Mouse (Mus musculus) liver, postnatal 0 days (tissue): ENCODE results near the gene Sorbs1. TPM values are rescaled to one million over a fixed set of nuclear protein-coding genes. Genes with fewer than 3 reads are reported as not detected.

ENCODE experiments used
- ATAC-seq: fragments of 200-750 bp; cut with Nextera tagmentation; 2 replicates; pipeline ENCODE4 v1.8.0; 2017; ENCODE audit warnings: mild to moderate bottlenecking, moderate library complexity
- DNase-seq: peaks from one replicate; pipeline ENCODE4 v3.0.0-alpha.2; 2016
- H3K27ac ChIP-seq: fragments of 300-500 bp; sonication (generic); 2 replicates; pipeline ENCODE4 v1.5.1; 2014; ENCODE audit warnings: antibody characterized with exemption, moderate library complexity, mild to moderate bottlenecking, low read depth
- H3K27me3 ChIP-seq: fragments of 300-500 bp; sonication (generic); 2 replicates; pipeline ENCODE4 v1.6.1; 2014; ENCODE audit warnings: low read length, control low read depth, mixed read lengths; ENCODE audit not compliant: insufficient read depth
- H3K36me3 ChIP-seq: fragments of 300-500 bp; sonication (generic); replicated peaks from 2 replicates; pipeline ENCODE4 v1.6.1; 2014; ENCODE audit warnings: mild to moderate bottlenecking, control low read depth, low read length, moderate library complexity, mixed read lengths; ENCODE audit not compliant: insufficient read depth
- H3K4me1 ChIP-seq: fragments of 300-500 bp; sonication (generic); 2 replicates; pipeline ENCODE4 v1.6.1; 2014; ENCODE audit warnings: antibody characterized with exemption, mild to moderate bottlenecking, control low read depth; ENCODE audit not compliant: insufficient read depth
- H3K4me2 ChIP-seq: fragments of 300-500 bp; sonication (generic); 2 replicates; pipeline ENCODE4 v1.6.1; 2014; ENCODE audit warnings: low read depth, mild to moderate bottlenecking, low read length, moderate library complexity, mixed read lengths
- H3K4me3 ChIP-seq: fragments of 300-500 bp; sonication (generic); 2 replicates; pipeline ENCODE4 v1.5.1; 2014; ENCODE audit warnings: low read depth, low read length
- H3K9ac ChIP-seq: fragments of 300-500 bp; sonication (generic); replicated peaks from 2 replicates; pipeline ENCODE4 v1.6.1; 2014; ENCODE audit warnings: mild to moderate bottlenecking, moderate library complexity
- H3K9me3 ChIP-seq: fragments of 300-500 bp; sonication (generic); 2 replicates; pipeline ENCODE4 v1.6.1; 2016; ENCODE audit warnings: mild to moderate bottlenecking, control low read depth, low read length, mixed read lengths
- CTCF ChIP-seq: sonication (generic); IDR thresholded peaks from 2 replicates; pipeline ENCODE4 v1.5.1; 2016; ENCODE audit warnings: antibody characterized with exemption, low read depth
- EP300 ChIP-seq: IDR thresholded peaks from 2 replicates; pipeline ENCODE4 v1.6.1; 2016; ENCODE audit warnings: antibody characterized with exemption, low read depth, mild to moderate bottlenecking
- WGBS: fragments of 180-500 bp; shearing (Covaris S2); extraction: QIAGEN DNeasy Blood & Tissue Kit; methylation state at CpG from one replicate; pipeline ENCODE4 v1.1.7; 2014; ENCODE audit not compliant: insufficient replicate concordance; 5-methylcytosine and 5-hydroxymethylcytosine counted together
- polyA plus RNA-seq: library from polyadenylated mRNA; unstranded; fragments of >200 nt; fragmentation: Nextera tagmentation; extraction: Ambion mirVana; gene quantifications from 2 replicates; pipeline ENCODE4 v1.2.1, GENCODE M21; 2015

Sorbs1 gene
- polyA plus RNA-seq, 1 experiment from 2014 or later: 30.4 TPM

GRCm38 (mm10) chr19:40379081-40379480 is 134.5 kb downstream of the Sorbs1 start:
- TF ChIP-seq EP300 (no peak), CTCF (no peak)
- no peak overlapping the region for H3K27ac ChIP-seq
- H3K4me3 ChIP-seq: no peak overlapping the region
- H3K9me3 ChIP-seq: no peaks in the 10 kb centered on the region
- H3K4me2 ChIP-seq: no peak overlapping the region
- ATAC-seq: no peak
- H3K4me1 ChIP-seq: no peaks in the 10 kb centered on the region
- H3K36me3 ChIP-seq: peaks cover 8% of the 10 kb centered on the region; the same call in 1 of the 2 replicates
- no peaks in the 10 kb centered on the region for H3K27me3 ChIP-seq
- WGBS: 83% methylated on average over 4 of the region's 4 CpGs
- no peak overlapping the region for H3K9ac ChIP-seq
- DNase-seq: no peak

- no peak for TF ChIP-seq CTCF
- no peak for TF ChIP-seq EP300
- Histone ChIP-seq H3K36me3 (peaks cover 10% of the 10 kb centered on the region; the same call in 1 of the 2 replicates), H3K9me3 (no peaks in the 10 kb centered on the region), H3K9ac (no peak overlapping the region), H3K4me3 (no peak overlapping the region), H3K4me2 (no peak overlapping the region), H3K27ac (no peak overlapping the region), H3K27me3 (no peaks in the 10 kb centered on the region), H3K4me1 (no peaks in the 10 kb centered on the region)
- ATAC-seq: no peak
- 85% methylated on average over 14 of the region's 14 CpGs for WGBS
- DNase-seq: no peak
Observed at GRCm38 (mm10) chr19:40377632-40378031, 135.9 kb downstream of the Sorbs1 start.

GRCm38 (mm10) chr19:40376566-40377281 is 136.9 kb downstream of the Sorbs1 start:
- DNase-seq: no peak
- WGBS: 78% methylated on average over 21 of the region's 21 CpGs

GRCm38 (mm10) chr19:40374720-40375119 is 138.9 kb downstream of the Sorbs1 start:
- peaks cover 12% of the 10 kb centered on the region for H3K4me1 ChIP-seq
- H3K27ac ChIP-seq: no peak overlapping the region
- no peak overlapping the region for H3K4me3 ChIP-seq
- H3K9ac ChIP-seq: no peak overlapping the region
- H3K9me3 ChIP-seq: no peaks in the 10 kb centered on the region
- 83% methylated on average over 2 of the region's 2 CpGs for WGBS
- no peak overlapping the region for H3K4me2 ChIP-seq
- no peaks in the 10 kb centered on the region for H3K27me3 ChIP-seq
- TF ChIP-seq EP300 (no peak), CTCF (no peak)
- peaks cover 12% of the 10 kb centered on the region; the same call in 1 of the 2 replicates for H3K36me3 ChIP-seq
- DNase-seq (no peak), ATAC-seq (no peak)

More at GRCm38 (mm10) chr19:40376566-40377281, 136.9 kb downstream of the Sorbs1 start:
- Histone ChIP-seq H3K9me3 (no peaks in the 10 kb centered on the region), H3K4me1 (no peaks in the 10 kb centered on the region), H3K27me3 (no peaks in the 10 kb centered on the region), H3K4me2 (no peak overlapping the region), H3K9ac (no peak overlapping the region), H3K27ac (no peak overlapping the region), H3K4me3 (no peak overlapping the region), H3K36me3 (peaks cover 8% of the 10 kb centered on the region; the same call in 1 of the 2 replicates)
- no peak for ATAC-seq
- TF ChIP-seq EP300 (no peak), CTCF (no peak)

- WGBS: 90% methylated on average over 5 of the region's 5 CpGs
- no peak for ATAC-seq
- Histone ChIP-seq H3K4me1 (peaks cover 26% of the 10 kb centered on the region), H3K4me3 (no peak overlapping the region), H3K9ac (no peak overlapping the region), H3K27ac (no peak overlapping the region), H3K36me3 (peaks cover 12% of the 10 kb centered on the region), H3K4me2 (no peak overlapping the region), H3K27me3 (no peaks in the 10 kb centered on the region), H3K9me3 (no peaks in the 10 kb centered on the region)
- TF ChIP-seq CTCF (no peak), EP300 (no peak)
- no peak for DNase-seq
Observed at GRCm38 (mm10) chr19:40372679-40373078, 140.9 kb downstream of the Sorbs1 start.

DNA sequence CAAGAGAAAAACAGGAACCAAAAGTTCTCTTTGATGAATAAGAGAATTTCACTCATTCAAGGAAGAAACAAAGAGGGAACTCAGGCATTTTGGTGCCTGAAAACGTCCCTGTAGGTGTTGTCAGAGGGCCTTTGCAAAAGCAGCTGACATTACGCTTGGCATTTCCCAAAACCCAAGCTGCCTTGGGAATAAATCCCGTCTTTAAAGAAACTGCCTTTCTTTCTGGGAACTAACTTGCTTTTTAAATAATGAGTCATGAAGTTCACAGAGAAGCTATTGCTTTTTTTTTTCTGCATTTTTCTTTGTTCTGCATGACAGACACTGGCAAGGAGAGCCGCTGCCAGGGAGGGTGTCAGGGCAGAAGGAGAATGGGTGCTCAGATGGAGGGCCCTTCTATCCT is 141.7 kb downstream of the Sorbs1 start:
- Histone ChIP-seq H3K27ac (no peak overlapping the region), H3K4me3 (no peak overlapping the region), H3K9me3 (no peaks in the 10 kb centered on the region), H3K36me3 (peaks cover 12% of the 10 kb centered on the region), H3K9ac (no peak overlapping the region), H3K4me1 (peaks cover 26% of the 10 kb centered on the region), H3K27me3 (no peaks in the 10 kb centered on the region), H3K4me2 (no peak overlapping the region)
- no peak for TF ChIP-seq CTCF
- no peak for TF ChIP-seq EP300
- ATAC-seq: no peak
- no peak for DNase-seq
- WGBS: 65% methylated on average over 4 of the region's 4 CpGs
